Mouse (Mus musculus) testis, postnatal 14 days (tissue): Measurements from ENCODE around the gene Olfr643.

Experiments used
- DNase-seq: peaks from one replicate; pipeline ENCODE4 v3.0.0; 2021; ENCODE audit warnings: low spot score

Gene Olfr643

DNA sequence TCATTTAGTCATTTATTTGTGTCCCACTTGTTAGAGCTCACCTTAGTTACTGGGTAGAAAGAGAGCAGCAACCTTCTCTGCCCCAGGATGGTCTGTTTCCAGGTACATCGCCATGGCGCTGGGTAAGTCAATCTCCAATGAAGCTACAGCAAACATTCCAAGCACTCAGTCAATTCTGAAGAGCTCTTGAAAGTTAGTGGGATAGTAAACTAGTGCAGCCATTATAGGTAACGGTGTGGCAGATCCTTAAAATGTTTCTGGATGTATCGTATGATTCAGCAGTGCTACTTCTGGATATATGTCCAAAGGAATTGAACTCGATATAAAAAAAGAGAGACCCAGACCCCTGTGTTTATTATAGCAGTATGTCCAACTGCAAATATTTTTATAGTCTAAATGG lies at the start of gene Olfr643:
Olfr643 (minus strand) TSS at position 101 of the 400 bp plus-strand sequence.
- DNase-seq, result no peak

DNA sequence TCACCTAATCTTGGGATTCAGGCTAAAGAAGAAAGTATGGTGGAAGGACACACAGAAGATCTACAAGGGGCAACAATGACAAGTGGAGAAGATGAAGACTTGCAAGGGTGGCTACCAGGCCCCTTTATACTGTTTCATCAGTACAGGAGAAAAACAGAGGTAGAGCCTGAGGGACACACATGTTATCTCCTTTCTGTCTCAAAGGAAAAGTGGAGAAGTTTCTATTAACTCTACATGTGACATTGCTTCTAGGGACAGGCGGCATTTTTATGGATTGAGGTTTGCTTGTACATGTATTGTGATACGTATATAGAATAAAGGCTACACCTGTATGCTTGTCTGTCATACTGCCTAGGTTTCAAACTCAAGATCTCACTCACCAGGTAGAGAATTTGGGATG lies 46.1 kb upstream of the Olfr643 start, which contains the start of gene Olfr648:
Olfr648 (minus strand) TSS at position 101 of the 400 bp plus-strand sequence.
- no peak for DNase-seq

GRCm38 (mm10) chr7:104179074-104179473 lies 41.9 kb upstream of the Olfr643 start:
- no peak for DNase-seq

- DNase-seq, result no peak
These were observed 41.3 kb upstream of the Olfr643 start for GRCm38 (mm10) chr7:104178422-104179054.

DNA sequence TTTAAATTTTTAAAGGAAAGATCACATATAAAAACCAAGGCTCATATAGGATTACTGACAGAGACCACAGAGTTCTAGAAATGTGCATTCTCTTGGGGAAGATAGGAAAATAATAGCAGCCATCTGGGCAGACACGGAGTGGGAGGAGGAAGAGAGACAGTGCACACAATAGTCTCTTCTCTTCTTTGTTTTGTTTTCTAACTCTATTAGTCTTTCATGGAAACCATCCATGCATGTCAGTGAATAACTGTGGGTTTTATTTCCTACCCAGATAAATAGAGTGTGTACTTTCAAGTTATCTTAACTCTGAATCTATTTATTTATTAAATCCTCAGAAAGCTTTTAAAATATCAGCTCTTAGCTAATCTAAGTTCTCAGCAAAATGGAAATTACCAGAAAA lies 37.9 kb upstream of the Olfr643 start:
- no peak for DNase-seq

DNA sequence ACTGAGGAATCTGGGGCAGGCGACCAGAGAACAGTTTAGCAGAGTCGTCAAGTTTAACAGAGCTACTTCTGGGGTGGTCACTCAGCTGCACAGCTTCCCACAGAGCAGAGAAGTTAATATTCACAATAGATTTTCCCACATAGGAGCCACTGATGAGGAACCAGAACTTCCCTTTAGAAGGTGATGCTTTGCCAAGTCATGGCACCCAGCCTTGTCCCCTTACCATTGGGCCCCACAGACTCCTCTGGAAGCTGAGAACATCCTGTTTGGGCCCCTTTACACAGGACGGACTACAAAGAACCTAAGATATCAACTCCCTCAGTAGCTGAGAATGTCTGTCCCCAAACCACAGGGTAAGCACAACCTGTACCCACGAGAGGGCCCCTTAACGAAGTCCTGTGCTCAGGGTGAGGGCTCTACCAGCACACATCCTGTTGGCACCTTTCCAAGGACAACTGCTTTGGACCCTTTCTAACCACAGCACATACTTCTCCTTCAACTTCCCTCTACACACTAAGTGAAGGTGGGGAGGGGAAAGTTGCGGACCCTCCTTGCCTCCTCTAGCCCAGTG lies 32.5 kb upstream of the Olfr643 start:
- no peak for DNase-seq

- DNase-seq, result no peak
These were observed 29.9 kb upstream of the Olfr643 start for GRCm38 (mm10) chr7:104167105-104167504.

DNA sequence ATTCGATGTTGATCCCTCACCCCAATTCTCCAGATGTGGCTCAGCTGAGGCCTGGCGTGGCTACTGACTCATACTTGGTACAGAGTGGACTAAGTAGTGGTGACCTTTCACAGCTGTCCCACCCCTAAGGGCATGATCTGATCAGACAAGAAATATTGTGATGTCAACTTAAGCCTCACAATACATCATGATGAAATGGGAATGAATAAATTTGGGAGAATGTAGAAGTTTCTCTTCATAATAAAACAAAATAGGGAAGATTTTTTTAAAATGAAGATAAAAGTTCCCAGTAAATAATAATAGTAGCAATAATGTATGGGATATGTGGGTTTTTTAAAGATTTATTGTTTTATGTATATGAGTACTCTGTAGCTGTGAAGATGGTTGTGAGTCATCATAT lies 13.3 kb upstream of the Olfr643 start, which contains the start of gene Ubqlnl:
Ubqlnl (minus strand) TSS at position 101 of the 400 bp plus-strand sequence.
- no peak for DNase-seq

GRCm38 (mm10) chr7:104143179-104143578 lies 6.0 kb upstream of the Olfr643 start, which contains the start of gene Ubqln3:
Gene Ubqln3, minus strand, starts transcription at chr7:104143279.
- DNase-seq, result no peak

DNA sequence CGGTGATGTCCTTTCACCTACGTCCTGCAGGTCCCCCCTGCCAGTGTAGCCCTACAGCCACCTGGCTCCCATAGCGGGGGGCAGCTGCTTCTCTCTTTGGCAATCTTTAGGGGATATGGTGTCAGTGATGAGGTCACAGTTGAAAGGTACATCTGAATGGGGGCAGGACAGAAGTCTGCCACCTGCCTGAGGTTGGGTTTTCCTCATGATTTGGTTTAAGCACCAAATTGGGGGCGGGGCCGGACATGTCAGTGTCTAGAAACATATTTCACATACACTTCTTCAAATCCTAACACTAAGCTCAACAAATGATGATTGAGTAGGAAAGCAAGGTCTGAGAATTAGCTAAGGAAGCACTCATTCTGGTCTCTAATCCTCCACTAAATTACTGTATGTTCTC lies 7.5 kb downstream of the Olfr643 start, which contains the start of gene Ubqln5:
Ubqln5 (minus strand) TSS at position 101 of the 400 bp plus-strand sequence.
- DNase-seq, result no peak

GRCm38 (mm10) chr7:104104757-104104972 lies 32.5 kb downstream of the Olfr643 start, which contains the start of gene Olfr646:
Gene Olfr646, plus strand, starts transcription at chr7:104104873.
- DNase-seq, result no peak

DNA sequence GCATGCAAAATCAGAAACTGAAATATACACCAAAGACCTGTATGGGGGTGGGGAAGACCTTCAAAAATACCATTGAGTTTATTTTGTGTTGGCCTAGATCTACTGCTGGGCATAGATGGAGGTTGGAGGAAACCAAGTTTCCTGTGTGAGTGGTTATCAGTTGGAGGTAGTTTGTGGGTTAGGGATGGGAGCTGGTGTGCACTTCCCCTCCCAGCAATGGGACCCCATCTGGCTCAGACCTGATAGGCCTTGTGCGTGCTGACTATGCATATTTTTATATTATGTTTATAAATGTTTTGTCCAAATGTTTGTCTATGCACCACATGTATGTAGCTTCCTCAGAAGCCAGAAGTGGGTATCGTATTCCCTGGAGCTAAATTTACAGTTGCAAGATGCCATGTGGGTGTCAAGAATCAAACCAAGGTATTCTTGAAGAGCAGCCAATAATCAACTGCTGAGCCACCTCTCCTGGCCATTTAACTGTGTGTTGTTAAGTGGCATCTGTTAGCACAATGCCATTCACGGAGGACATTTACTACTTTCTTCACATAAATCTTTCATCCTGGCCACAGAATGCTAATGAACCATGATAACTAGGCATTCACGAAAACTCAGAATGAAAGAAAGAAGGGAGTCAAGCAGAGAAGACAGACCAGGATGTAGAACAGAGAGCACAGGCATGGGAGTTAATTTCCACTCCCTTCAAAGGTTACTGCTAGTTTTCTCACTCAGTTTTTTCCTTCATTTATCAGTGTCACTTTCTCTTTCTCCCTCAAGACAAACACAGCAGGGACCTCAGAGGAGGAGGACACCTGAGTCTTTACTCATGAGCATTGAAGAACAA lies 33.1 kb downstream of the Olfr643 start:
- DNase-seq, result no peak

DNA sequence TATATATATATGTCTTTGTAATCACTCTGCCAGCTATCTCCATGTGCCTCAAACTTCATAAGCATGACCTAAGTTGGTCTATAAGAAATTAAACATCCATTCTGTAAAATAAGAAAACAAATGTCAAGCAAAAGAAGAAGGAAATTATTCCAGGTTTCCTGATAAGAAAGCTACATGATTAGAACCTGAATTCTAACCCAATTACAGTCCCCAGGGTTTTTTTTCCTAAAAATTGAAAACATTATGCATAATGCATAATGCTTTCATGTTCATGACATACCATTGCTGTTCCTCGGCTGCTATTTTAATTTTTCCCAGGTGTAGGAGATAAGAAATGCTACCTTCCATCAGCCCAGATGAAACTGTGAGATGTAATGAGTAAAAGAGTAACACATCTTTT lies 51.8 kb downstream of the Olfr643 start, which contains the start of gene Olfr645:
Olfr645 (minus strand) TSS at position 101 of the 400 bp plus-strand sequence.
- no peak for DNase-seq

DNA sequence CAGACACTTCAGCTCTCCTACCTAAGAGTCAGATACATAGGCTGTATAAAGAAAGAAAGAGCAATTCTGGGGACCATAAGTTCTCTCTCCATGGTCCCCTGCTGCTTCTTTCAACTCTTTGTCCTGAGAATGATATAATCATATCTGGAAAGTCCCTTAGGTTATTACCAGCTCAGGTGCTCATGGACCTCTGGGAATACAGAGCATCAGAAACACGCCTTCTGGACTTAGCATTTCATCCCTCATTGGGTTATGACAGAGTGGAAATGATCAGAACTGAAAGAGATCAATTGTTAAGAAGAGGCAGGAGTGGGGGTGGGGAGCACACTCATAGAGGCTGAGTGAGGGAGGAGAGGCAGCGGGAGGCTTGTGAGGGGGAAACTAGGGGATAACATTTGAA lies 65.4 kb downstream of the Olfr643 start, which contains the start of gene Olfr644:
Olfr644 (minus strand) TSS at position 101 of the 400 bp plus-strand sequence.
- no peak for DNase-seq

DNA sequence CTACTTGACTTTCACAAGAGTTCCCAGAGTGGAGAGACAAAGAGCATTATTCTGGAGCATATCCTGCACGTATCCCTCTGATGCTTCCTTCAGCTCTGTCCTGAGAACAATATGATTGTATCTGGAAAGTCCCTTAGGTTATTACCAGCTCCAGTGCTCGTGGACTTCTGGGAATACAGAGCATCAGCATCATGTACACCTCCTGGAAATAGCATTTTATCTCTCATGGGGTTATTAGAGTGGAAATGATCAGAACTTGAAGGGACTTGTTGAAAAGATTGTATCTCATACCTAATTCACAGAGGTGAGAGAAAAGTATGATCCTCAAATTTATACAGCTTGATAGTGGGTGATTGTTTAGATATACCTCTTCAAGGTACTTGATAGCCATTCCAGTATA lies 75.9 kb downstream of the Olfr643 start, which contains the start of gene 4930516K23Rik:
4930516K23Rik (minus strand) TSS at position 101 of the 400 bp plus-strand sequence.
- no peak for DNase-seq

GRCm38 (mm10) chr7:104059215-104059614 lies 78.0 kb downstream of the Olfr643 start:
- DNase-seq, result no peak

DNA sequence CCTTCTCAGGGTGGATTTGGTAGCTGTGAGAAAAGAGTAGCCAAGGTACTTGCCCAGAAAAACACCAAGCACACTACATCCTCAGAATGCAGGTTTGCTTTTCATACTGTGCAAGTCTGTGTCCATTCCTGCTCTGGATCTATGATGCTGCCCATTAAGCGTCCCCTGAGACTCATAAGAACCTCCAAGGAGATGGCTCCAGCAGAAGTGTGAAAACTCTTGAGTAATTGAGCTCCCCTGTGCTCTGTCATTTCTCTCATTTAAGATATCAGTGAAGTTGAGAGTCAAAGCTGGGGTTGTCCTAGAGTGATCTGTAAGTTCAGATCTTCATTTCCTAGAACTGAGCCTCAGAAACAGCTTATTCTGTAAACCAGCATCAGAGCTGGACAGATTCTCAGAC lies 84.6 kb downstream of the Olfr643 start, which contains the start of gene Olfr642:
Olfr642 (minus strand) TSS at position 101 of the 400 bp plus-strand sequence.
- DNase-seq, result no peak

- DNase-seq, result no peak
These were observed 86.5 kb downstream of the Olfr643 start for GRCm38 (mm10) chr7:104050745-104051144.

DNA sequence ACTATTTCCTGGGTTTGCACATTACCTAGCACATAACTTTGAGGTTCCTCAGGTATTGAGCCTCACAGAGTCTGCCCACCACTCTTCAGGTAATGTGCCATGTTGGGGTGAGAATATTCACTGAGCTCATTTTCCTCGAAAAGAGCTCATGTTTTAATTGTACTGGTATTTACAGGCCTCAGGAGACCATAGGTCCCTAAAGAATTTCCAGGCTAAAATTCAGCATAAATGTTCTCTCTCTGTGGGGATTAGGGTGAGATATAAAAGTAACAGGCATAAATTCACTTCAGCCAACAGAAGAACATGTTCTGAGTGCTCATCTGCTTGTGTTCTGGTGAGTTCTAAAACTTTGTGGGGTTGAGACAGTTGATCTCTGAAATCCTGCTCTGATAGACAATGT lies 102.1 kb downstream of the Olfr643 start, which contains the start of gene Olfr641:
Olfr641 (plus strand) TSS at position 301 of the 400 bp plus-strand sequence.
- no peak for DNase-seq

- no peak for DNase-seq
These were observed 110.2 kb downstream of the Olfr643 start for GRCm38 (mm10) chr7:104026978-104027377.

DNA sequence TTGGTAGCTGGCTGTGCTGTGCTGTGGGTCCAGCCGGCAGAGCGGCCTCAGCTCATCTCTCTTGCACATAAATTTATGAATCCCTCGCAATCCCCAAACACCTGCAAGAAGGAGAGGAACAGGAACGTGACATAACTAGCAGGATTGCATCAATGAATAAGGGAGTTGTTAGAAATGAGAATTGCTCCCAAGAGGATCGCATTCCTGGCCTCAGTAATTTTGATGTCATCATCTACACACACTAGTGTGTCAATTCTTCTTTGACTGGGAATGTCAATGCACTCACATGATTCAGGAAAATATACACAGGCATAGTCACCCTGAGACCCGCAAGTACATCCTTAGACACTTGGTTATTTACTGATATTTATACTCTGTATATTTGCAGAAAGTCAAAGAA lies 111.7 kb downstream of the Olfr643 start, which contains the start of gene Olfr640:
Olfr640 (minus strand) TSS at position 101 of the 400 bp plus-strand sequence.
- DNase-seq, result no peak

- DNase-seq, result no peak
These were observed 115.6 kb downstream of the Olfr643 start for GRCm38 (mm10) chr7:104021651-104022050.
